Mouse (Mus musculus) brown adipose tissue, adult 24 weeks (tissue): Measurements from ENCODE around the gene Aco1. TPM values are rescaled to one million over a fixed set of nuclear protein-coding genes. Genes with fewer than 3 reads are reported as not detected.

Experiments
- H3K27ac ChIP-seq: fragments of 200-500 bp; replicated peaks from 2 replicates; pipeline ENCODE4 v1.5.1; 2012; ENCODE audit warnings: low read depth, mild to moderate bottlenecking, low read length
- H3K4me1 ChIP-seq: fragments of 200-500 bp; 2 replicates; pipeline ENCODE4 v1.6.1; 2012; ENCODE audit warnings: low read length, mixed read lengths; ENCODE audit not compliant: control insufficient read depth, insufficient read depth, insufficient read length
- H3K4me3 ChIP-seq: fragments of 200-500 bp; 2 replicates; pipeline ENCODE4 v1.5.1; 2012; ENCODE audit warnings: low read depth, mild to moderate bottlenecking, low read length, moderate library complexity; ENCODE audit not compliant: insufficient read depth
- polyA plus RNA-seq: library from polyadenylated mRNA; stranded (reverse); fragments of >200 nt; gene quantifications from 2 replicates; pipeline ENCODE4 v1.2.4, GENCODE M21; 2012; ENCODE audit not compliant: missing spikeins, insufficient read depth, insufficient read length

The Aco1 gene
- polyA plus RNA-seq, 1 experiment, result 101 TPM

GRCm38 (mm10) chr4:40243006-40243405 lies 100.1 kb downstream of the Aco1 start:
- no peak overlapping the region for H3K27ac ChIP-seq
- no peaks in the 10 kb centered on the region for H3K4me1 ChIP-seq
- H3K4me3 ChIP-seq, result no peak overlapping the region

GRCm38 (mm10) chr4:40244035-40244434 lies 101.2 kb downstream of the Aco1 start:
- no peaks in the 10 kb centered on the region for H3K4me1 ChIP-seq
- no peak overlapping the region for H3K4me3 ChIP-seq

More at GRCm38 (mm10) chr4:40244035-40244434, 101.2 kb downstream of the Aco1 start:
- H3K27ac ChIP-seq, result no peak overlapping the region

Other genes with a start within 250 kb of the Aco1 start
- 12.0 and 16.6 TPM in 2 replicates for gene Ddx58, start 96.7 kb downstream of the Aco1 start, polyA plus RNA-seq
- gene Smim27, start 126.5 kb downstream of the Aco1 start, polyA plus RNA-seq, result 44.7 and 52.6 TPM in 2 replicates
- gene Topors, start 126.8 kb downstream of the Aco1 start, polyA plus RNA-seq, result 10.1 and 13.4 TPM in 2 replicates
- 1,625 and 1,691 TPM in 2 replicates for gene Ndufb6, start 136.3 kb downstream of the Aco1 start, polyA plus RNA-seq